Mouse (Mus musculus) liver (tissue): Measurements from ENCODE around the gene Serpinb9f.
"Not testable (repeated sequence)": the region's sequence is repeated elsewhere in the genome, so short reads cannot be mapped to it uniquely, and the experiment has no call there.

Source experiments
- DNase-seq: peaks from one replicate; pipeline ENCODE4 v3.0.0-alpha.2; 2020; ENCODE audit warnings: mixed read lengths

Serpinb9f gene

DNA sequence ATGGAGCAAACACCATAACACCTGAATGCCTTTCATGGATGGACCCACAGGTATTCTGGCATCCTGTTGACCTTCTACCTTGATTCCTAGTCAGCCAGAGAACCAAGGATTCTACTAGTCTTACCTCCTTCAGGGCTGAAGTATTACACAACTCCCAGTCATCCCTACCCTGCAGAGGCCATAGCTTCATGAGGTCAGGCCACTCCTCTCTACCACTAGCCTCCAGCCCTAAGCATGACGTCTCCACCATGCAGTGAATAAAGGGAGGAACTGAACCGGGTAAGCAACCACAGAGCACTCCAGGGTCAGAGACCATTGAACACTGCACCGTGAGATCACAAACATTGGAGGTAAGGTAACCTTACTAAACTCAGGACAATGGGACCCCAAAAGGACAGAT lies at the start of gene Serpinb9f:
Gene Serpinb9f (plus strand): TSS at position 301 of the 400 bp plus-strand sequence.
- not testable (repeated sequence) for DNase-seq

- not testable (repeated sequence) for DNase-seq
Observed at GRCm38 (mm10) chr13:33308631-33309030, 15.2 kb upstream of the Serpinb9f start.

DNA sequence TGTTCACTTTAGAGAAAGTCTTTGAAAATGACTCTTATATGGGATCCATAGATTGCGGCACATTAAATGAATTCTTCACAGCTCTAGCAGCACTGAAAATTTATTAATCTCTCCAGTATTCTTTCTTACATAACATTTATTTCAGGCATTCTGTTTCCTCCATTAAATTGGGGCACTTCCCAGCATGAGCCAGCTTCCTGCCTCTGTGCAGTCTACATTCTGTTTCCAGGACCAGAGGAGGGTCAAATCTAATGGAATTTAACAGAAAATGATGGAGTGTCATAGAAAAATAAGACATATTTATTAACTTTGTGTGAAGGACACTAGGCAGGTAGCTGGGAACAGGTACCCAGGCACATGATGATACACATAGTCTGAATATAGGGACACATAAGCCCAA lies 32.8 kb downstream of the Serpinb9f start:
- DNase-seq = not testable (repeated sequence)
